ENCODE assay signal across 7 mouse cellular contexts in the genomic region with DNA sequence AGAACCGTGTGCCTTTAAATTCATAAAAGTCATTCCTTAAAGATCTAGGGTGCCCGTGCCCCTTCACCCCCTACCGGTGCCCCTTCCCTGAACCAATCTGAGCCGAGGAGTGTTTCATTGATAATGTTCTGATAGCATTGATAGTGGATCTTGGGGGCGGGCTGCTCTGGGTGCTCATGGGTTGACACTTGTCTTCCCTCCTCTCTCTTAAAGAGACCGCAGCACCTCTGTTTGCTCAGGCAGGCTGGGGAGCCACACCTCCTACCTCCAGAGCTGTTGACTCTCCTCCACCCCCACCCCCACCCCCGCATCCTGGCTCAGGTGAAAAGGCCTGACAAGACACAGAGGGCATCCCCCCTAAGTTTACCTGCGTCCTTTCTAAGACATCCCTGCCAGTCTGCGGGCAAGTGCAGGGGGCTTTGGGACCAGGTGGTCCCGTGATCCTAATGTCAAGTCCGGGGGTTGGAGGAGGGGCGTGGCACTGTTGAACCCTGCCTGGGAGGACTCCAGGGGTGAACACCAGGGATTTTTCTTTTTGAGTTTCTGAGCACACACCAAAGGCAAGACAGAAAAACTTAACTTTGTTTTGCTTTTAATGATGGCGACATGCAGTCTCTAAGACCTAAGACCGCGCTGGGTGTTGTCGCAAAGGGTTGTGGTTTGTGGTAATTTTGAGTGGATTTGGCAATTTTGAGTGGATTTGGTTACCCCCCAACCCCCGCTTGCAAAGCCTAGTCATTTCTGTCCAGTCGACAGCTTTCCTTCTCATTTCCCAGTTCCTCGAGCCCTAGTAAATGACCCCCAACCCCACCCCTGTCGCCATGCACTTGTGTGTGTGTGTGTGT. TPM values are rescaled to one million over a fixed set of nuclear protein-coding genes. Genes with fewer than 3 reads are reported as not detected.
DNase-seq lines count a peak whose midpoint lies in the region; ATAC-seq and TF ChIP-seq lines count a peak whose summit lies in the region.

No protein-coding gene starts in this region.

- H3K9ac ChIP-seq in forebrain, embryonic 13.5 days = peak overlapping the region; percentile 100
- H3K9ac ChIP-seq in liver, adult 2 months (ENCODE audit: low read depth, low read length) = peak overlapping the region; percentile 57
- peak overlapping the region; percentile 100 for H3K9ac ChIP-seq in neural tube, embryonic 15.5 days (replicated peaks)

- TF ChIP-seq CTCF in liver, adult 2 months (IDR thresholded peaks at IDR 0.05; ENCODE audit: low read depth, low read length) = no peak

- no peak for ATAC-seq in forebrain, embryonic 13.5 days
- ATAC-seq in neural tube, embryonic 15.5 days (ENCODE audit: low FRiP score) = no peak

- peaks cover 44% of the 10 kb centered on the region for H3K36me3 ChIP-seq in forebrain, embryonic 13.5 days (ENCODE audit: poor library complexity, severe bottlenecking)
- H3K36me3 ChIP-seq in liver, adult 2 months (ENCODE audit: control insufficient read depth, insufficient read depth, low read length) = peaks cover 9% of the 10 kb centered on the region; the same call in 1 of the 2 replicates
- peaks cover 30% of the 10 kb centered on the region for H3K36me3 ChIP-seq in neural tube, embryonic 15.5 days

- H3K79me2 ChIP-seq in liver, adult 2 months (ENCODE audit: control insufficient read depth, insufficient read depth, low read length) = peaks cover 19% of the 10 kb centered on the region; the same call in 1 of the 2 replicates

- H3K27me3 ChIP-seq in forebrain, embryonic 13.5 days = no peaks in the 10 kb centered on the region
- no peaks in the 10 kb centered on the region for H3K27me3 ChIP-seq in liver, adult 2 months (ENCODE audit: control insufficient read depth, insufficient read depth, low read length)
- H3K27me3 ChIP-seq in neural tube, embryonic 15.5 days (replicated peaks) = no peaks in the 10 kb centered on the region

- H3K4me3 ChIP-seq in forebrain, embryonic 13.5 days = peak overlapping the region; percentile 94
- peak overlapping the region; percentile 47 for H3K4me3 ChIP-seq in liver, adult 2 months (ENCODE audit: insufficient read depth, low read depth, low read length)
- peak overlapping the region; percentile 85 for H3K4me3 ChIP-seq in neural tube, embryonic 15.5 days (replicated peaks)

- TF ChIP-seq POLR2A in liver, adult 2 months (IDR thresholded peaks at IDR 0.05; ENCODE audit: extremely low read depth, insufficient read depth, low read length) = no peak

- WGBS in forebrain, embryonic 13.5 days = 41% methylated on average over 20 of the region's 20 CpGs
- 37% methylated on average over 20 of the region's 20 CpGs for WGBS in liver, adult 2 months
- 37% methylated on average over 20 of the region's 20 CpGs for WGBS in neural tube, embryonic 15.5 days

- H3K27ac ChIP-seq in forebrain, embryonic 13.5 days = peak overlapping the region; percentile 54; the same call in 1 of the 2 replicates
- peak overlapping the region; percentile 45 for H3K27ac ChIP-seq in liver, adult 2 months (replicated peaks; ENCODE audit: insufficient read depth, low read depth, low read length)
- peak overlapping the region; percentile 42; the same call in 1 of the 2 replicates for H3K27ac ChIP-seq in neural tube, embryonic 15.5 days (replicated peaks)

- H3K4me1 ChIP-seq in forebrain, embryonic 13.5 days = peaks cover 55% of the 10 kb centered on the region
- H3K4me1 ChIP-seq in liver, adult 2 months (ENCODE audit: control insufficient read depth, insufficient read depth, low read length) = peaks cover 16% of the 10 kb centered on the region
- H3K4me1 ChIP-seq in neural tube, embryonic 15.5 days = peaks cover 63% of the 10 kb centered on the region

- H3K4me2 ChIP-seq in forebrain, embryonic 13.5 days = peak overlapping the region; percentile 100
- peak overlapping the region; percentile 98 for H3K4me2 ChIP-seq in neural tube, embryonic 15.5 days

- H3K9me3 ChIP-seq in forebrain, embryonic 13.5 days (replicated peaks) = no peaks in the 10 kb centered on the region
- H3K9me3 ChIP-seq in neural tube, embryonic 15.5 days (replicated peaks) = no peaks in the 10 kb centered on the region

- peak; percentile 20 for DNase-seq in urinary bladder, adult 2 months (ENCODE audit: low spot score)
- DNase-seq in urinary bladder, adult 18-20 months (ENCODE audit: low spot score in 2 of 2) = no peak
- peak; percentile 53 for DNase-seq in liver, adult 2 months (ENCODE audit: extremely low read depth, low read depth, low spot score)
- DNase-seq in left cerebral cortex, adult 18-20 months (ENCODE audit: low spot score in 2 of 2) = no peak
- DNase-seq in layer of hippocampus, postnatal 14 days (ENCODE audit: low spot score in 2 of 2) = no peak

RNA-seq across cellular contexts. Expression of gene Setd1b, which starts 3.0 kb away (rescaled TPM):
- 3.1 and 10.4 TPM in 2 replicates for polyA plus RNA-seq in urinary bladder, adult 2 months (2012; rRNA removed)
- 13.4 and 13.9 TPM in 2 replicates for polyA plus RNA-seq in forebrain, embryonic 13.5 days (2015; fragmentation: Nextera tagmentation; extraction: Ambion mirVana)
- total RNA-seq in liver, adult 2 months (2014; rRNA removed) = 1.8 and 3.8 TPM in 2 replicates
- polyA plus RNA-seq in liver, adult 2 months (2012; rRNA removed) = 6.0 and 7.2 TPM in 2 replicates
- polyA plus RNA-seq in neural tube, embryonic 15.5 days (2015; fragmentation: Nextera tagmentation; extraction: Ambion mirVana) = 10.5 and 11.2 TPM in 2 replicates
- total RNA-seq in left cerebral cortex, adult 18-20 months (2021) = 10 to 100 TPM; 34.0 to 34.5 TPM
- total RNA-seq in layer of hippocampus, postnatal 14 days (2021) = 10 to 100 TPM; 31.1 to 31.2 TPM

RNA-seq across cellular contexts. Expression of gene Rhof, which starts 12.5 kb away (rescaled TPM):
- 1.6 and 1.8 TPM in 2 replicates for polyA plus RNA-seq in urinary bladder, adult 2 months (2012; rRNA removed)
- 4.3 and 5.0 TPM in 2 replicates for polyA plus RNA-seq in forebrain, embryonic 13.5 days (2015; fragmentation: Nextera tagmentation; extraction: Ambion mirVana)
- 0.09 and 0.87 TPM in 2 replicates for total RNA-seq in liver, adult 2 months (2014; rRNA removed)
- 0.61 and 0.86 TPM in 2 replicates for polyA plus RNA-seq in liver, adult 2 months (2012; rRNA removed)
- 19.2 and 20.9 TPM in 2 replicates for polyA plus RNA-seq in neural tube, embryonic 15.5 days (2015; fragmentation: Nextera tagmentation; extraction: Ambion mirVana)
- 10 to 100 TPM; 50.5 to 51.0 TPM for total RNA-seq in left cerebral cortex, adult 18-20 months (2021)
- total RNA-seq in layer of hippocampus, postnatal 14 days (2021) = 10 to 100 TPM; 42.3 to 42.9 TPM

RNA-seq across cellular contexts. Expression of gene Psmd9, which starts 24.2 kb away (rescaled TPM):
- 24.8 and 26.7 TPM in 2 replicates for polyA plus RNA-seq in urinary bladder, adult 2 months (2012; rRNA removed)
- polyA plus RNA-seq in forebrain, embryonic 13.5 days (2015; fragmentation: Nextera tagmentation; extraction: Ambion mirVana) = 75.5 and 77.3 TPM in 2 replicates
- total RNA-seq in liver, adult 2 months (2014; rRNA removed) = 29.8 and 39.8 TPM in 2 replicates
- 26.4 and 28.5 TPM in 2 replicates for polyA plus RNA-seq in liver, adult 2 months (2012; rRNA removed)
- 79.5 and 81.1 TPM in 2 replicates for polyA plus RNA-seq in neural tube, embryonic 15.5 days (2015; fragmentation: Nextera tagmentation; extraction: Ambion mirVana)
- 10 to 100 TPM; 23.1 to 28.3 TPM for total RNA-seq in left cerebral cortex, adult 18-20 months (2021)
- total RNA-seq in layer of hippocampus, postnatal 14 days (2021) = 10 to 100 TPM; 30.9 to 42.8 TPM

RNA-seq across cellular contexts. Expression of gene Hpd, which starts 37.6 kb away (rescaled TPM):
- polyA plus RNA-seq in urinary bladder, adult 2 months (2012; rRNA removed) = 0.27 and 0.45 TPM in 2 replicates
- not detected in 2 replicates for polyA plus RNA-seq in forebrain, embryonic 13.5 days (2015; fragmentation: Nextera tagmentation; extraction: Ambion mirVana)
- total RNA-seq in liver, adult 2 months (2014; rRNA removed) = 3,614 and 3,656 TPM in 2 replicates
- polyA plus RNA-seq in liver, adult 2 months (2012; rRNA removed) = 3,813 and 5,374 TPM in 2 replicates
- 0.50 TPM in 1 of 2 replicates, not detected in the other for polyA plus RNA-seq in neural tube, embryonic 15.5 days (2015; fragmentation: Nextera tagmentation; extraction: Ambion mirVana)
- under 1 TPM in 1 of 2 experiments, not detected in 1; 0.37 TPM for total RNA-seq in left cerebral cortex, adult 18-20 months (2021)
- not detected for total RNA-seq in layer of hippocampus, postnatal 14 days (2021)

Comparison
In these comparisons a context has a peak if more than half of its experiments do, and no peak if none do; other contexts are left out.
1. DNase-seq: peak in urinary bladder, adult 2 months (single experiment) and liver, adult 2 months (single experiment); none in urinary bladder, adult 18-20 months (0 of 2), left cerebral cortex, adult 18-20 months (0 of 2) and layer of hippocampus, postnatal 14 days (0 of 2).
2. Peak in every context shown above with its lines, with median percentiles within 50 percentile points of each other: H3K27ac ChIP-seq, H3K4me3 ChIP-seq and H3K9ac ChIP-seq.